Mouse (Mus musculus) liver, postnatal 0 days (tissue): ENCODE measurements around the gene Marc1.

ENCODE experiments used
- CTCF ChIP-seq: sonication (generic); IDR thresholded peaks from 2 replicates; pipeline ENCODE4 v1.5.1; 2016; ENCODE audit warnings: antibody characterized with exemption, low read depth
- EP300 ChIP-seq: IDR thresholded peaks from 2 replicates; pipeline ENCODE4 v1.6.1; 2016; ENCODE audit warnings: antibody characterized with exemption, low read depth, mild to moderate bottlenecking

- TF ChIP-seq CTCF (no peak), EP300 (no peak)
These were observed 33.0 kb downstream of the Marc1 start for GRCm38 (mm10) chr1:184778157-184778556.
